Mouse (Mus musculus) thymus, adult 2 months (tissue): ENCODE results near the gene Aunip. TPM values are rescaled to one million over a fixed set of nuclear protein-coding genes. Genes with fewer than 3 reads are reported as not detected.

ENCODE experiments used
- DNase-seq: peaks from one replicate; pipeline ENCODE4 v3.0.0; 2021
- H3K27ac ChIP-seq: fragments of 200-500 bp; 2 replicates; pipeline ENCODE4 v1.5.1; 2012; ENCODE audit warnings: low read length, control low read depth; ENCODE audit not compliant: control insufficient read depth, insufficient read depth
- H3K27me3 ChIP-seq: fragments of 200-500 bp; 2 replicates; pipeline ENCODE4 v1.6.1; 2012; ENCODE audit warnings: mild to moderate bottlenecking, low read length, moderate library complexity, mixed read lengths; ENCODE audit not compliant: control insufficient read depth, insufficient read depth
- H3K36me3 ChIP-seq: fragments of 200-500 bp; 2 replicates; pipeline ENCODE4 v1.6.1; 2012; ENCODE audit warnings: mild to moderate bottlenecking, low read length, moderate library complexity; ENCODE audit not compliant: control insufficient read depth, insufficient read depth
- H3K4me1 ChIP-seq: fragments of 200-500 bp; replicated peaks from 2 replicates; pipeline ENCODE4 v1.6.1; 2012; ENCODE audit warnings: low read length; ENCODE audit not compliant: control insufficient read depth, insufficient read depth
- H3K4me3 ChIP-seq: fragments of 200-500 bp; 2 replicates; pipeline ENCODE4 v1.5.1; 2012; ENCODE audit warnings: mild to moderate bottlenecking, low read length, control low read depth, moderate library complexity; ENCODE audit not compliant: control insufficient read depth, insufficient read depth
- CTCF ChIP-seq: fragments of 200-500 bp; IDR thresholded peaks from 2 replicates; pipeline ENCODE4 v1.5.1; 2012; ENCODE audit warnings: mild to moderate bottlenecking, control low read depth, low read length, moderate library complexity, borderline replicate concordance; ENCODE audit not compliant: control insufficient read depth, poor library complexity, insufficient read depth; ENCODE audit errors: extremely low read depth
- POLR2A ChIP-seq: fragments of 200-500 bp; IDR thresholded peaks from 2 replicates; pipeline ENCODE4 v1.6.1; 2012; ENCODE audit warnings: mild to moderate bottlenecking, low read length, control low read depth, moderate library complexity; ENCODE audit not compliant: control insufficient read depth, poor library complexity, insufficient read depth; ENCODE audit errors: extremely low read depth
- WGBS: fragments of 180-500 bp; shearing (Covaris S2); methylation state at CpG from one replicate; pipeline ENCODE4 v1.1.7; 2018; 5-methylcytosine and 5-hydroxymethylcytosine counted together
- polyA plus RNA-seq: library from polyadenylated mRNA; depleted of rRNA; stranded (reverse); fragments of >200 nt; gene quantifications from 2 replicates; pipeline ENCODE4 v1.2.3, GENCODE M21; 2012

Aunip gene
- polyA plus RNA-seq, 1 experiment = 2.1 TPM

GRCm38 (mm10) chr4:134523447-134523846, 12.6 kb downstream of the Aunip start:
- WGBS = 97% methylated on average over 4 of the region's 4 CpGs
- Histone ChIP-seq H3K27me3 (no peaks in the 10 kb centered on the region), H3K36me3 (peaks cover 32% of the 10 kb centered on the region), H3K4me3 (no peak overlapping the region), H3K27ac (no peak overlapping the region), H3K4me1 (peaks cover 3% of the 10 kb centered on the region; the same call in 1 of the 2 replicates)
- DNase-seq = no peak
- TF ChIP-seq CTCF = no peak
- no peak for TF ChIP-seq POLR2A

- Histone ChIP-seq H3K36me3 (peaks cover 56% of the 10 kb centered on the region), H3K27me3 (no peaks in the 10 kb centered on the region), H3K27ac (no peak overlapping the region), H3K4me1 (peaks cover 3% of the 10 kb centered on the region; the same call in 1 of the 2 replicates), H3K4me3 (no peak overlapping the region)
- TF ChIP-seq POLR2A (no peak), CTCF (no peak)
- 66% methylated on average over 5 of the region's 5 CpGs for WGBS
- DNase-seq = no peak
Measured at GRCm38 (mm10) chr4:134525806-134526205, 15.0 kb downstream of the Aunip start.

- WGBS = 23% methylated on average over 5 of the region's 5 CpGs
- H3K27me3 ChIP-seq = no peaks in the 10 kb centered on the region
- H3K4me1 ChIP-seq = peaks cover 3% of the 10 kb centered on the region; the same call in 1 of the 2 replicates
- no peak overlapping the region for H3K27ac ChIP-seq
- peaks cover 56% of the 10 kb centered on the region for H3K36me3 ChIP-seq
- no peak overlapping the region for H3K4me3 ChIP-seq
- no peak for TF ChIP-seq POLR2A
- no peak for TF ChIP-seq CTCF
- no peak for DNase-seq
Measured at GRCm38 (mm10) chr4:134526220-134526619, 15.4 kb downstream of the Aunip start.

- no peak overlapping the region for H3K4me3 ChIP-seq
- no peak for TF ChIP-seq POLR2A
- TF ChIP-seq CTCF = no peak
- H3K27me3 ChIP-seq = no peaks in the 10 kb centered on the region
- no peak for DNase-seq
- peaks cover 11% of the 10 kb centered on the region for H3K4me1 ChIP-seq
- no peak overlapping the region for H3K27ac ChIP-seq
- 78% methylated on average over 4 of the region's 4 CpGs for whole genome bisulfite sequencing
- H3K36me3 ChIP-seq = peaks cover 28% of the 10 kb centered on the region
Measured at GRCm38 (mm10) chr4:134532928-134533327, 22.1 kb downstream of the Aunip start.

- WGBS = 92% methylated on average over 4 of the region's 4 CpGs
Measured at GRCm38 (mm10) chr4:134533421-134533820, 22.6 kb downstream of the Aunip start.

GRCm38 (mm10) chr4:134534124-134534886, 23.5 kb downstream of the Aunip start:
- WGBS = 1% methylated on average over 56 of the region's 57 CpGs
- no peaks in the 10 kb centered on the region for H3K27me3 ChIP-seq
- H3K36me3 ChIP-seq = peaks cover 15% of the 10 kb centered on the region
- peak overlapping the region; percentile 76 for H3K4me3 ChIP-seq
- peak; percentile 82 for DNase-seq
- no peak overlapping the region for H3K27ac ChIP-seq
- peaks cover 11% of the 10 kb centered on the region for H3K4me1 ChIP-seq
- TF ChIP-seq CTCF = 0 out of 2 replicates have a peak, but pooled peaks have one; percentile 13
- no peak for TF ChIP-seq POLR2A

More at GRCm38 (mm10) chr4:134533421-134533820, 22.6 kb downstream of the Aunip start:
- DNase-seq = no peak
- H3K36me3 ChIP-seq = peaks cover 24% of the 10 kb centered on the region
- H3K27me3 ChIP-seq = no peaks in the 10 kb centered on the region
- H3K27ac ChIP-seq = no peak overlapping the region
- no peak overlapping the region for H3K4me3 ChIP-seq
- peaks cover 11% of the 10 kb centered on the region for H3K4me1 ChIP-seq
- TF ChIP-seq CTCF (no peak), POLR2A (no peak)
